ENCODE assay signal across 8 mouse cellular contexts in the genomic region with DNA sequence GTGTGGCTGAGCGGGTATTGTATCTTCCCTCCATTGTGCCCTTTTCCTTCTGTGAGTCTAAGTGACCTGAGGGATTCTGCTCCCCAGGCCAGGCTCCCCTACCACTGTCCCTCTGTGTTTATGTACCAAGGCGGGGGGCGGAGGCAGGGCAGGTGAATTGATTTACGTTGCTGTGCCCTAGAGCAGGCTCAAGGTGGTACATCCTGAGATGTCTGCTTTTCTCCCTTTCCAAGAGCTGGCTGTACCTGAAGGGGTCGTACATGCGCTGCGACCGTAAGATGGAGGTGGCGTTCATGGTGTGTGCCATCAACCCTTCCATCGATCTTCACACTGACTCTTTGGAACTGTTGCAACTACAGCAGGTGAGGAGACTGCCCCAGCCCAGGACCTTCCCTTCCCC. TPM values are rescaled to one million over a fixed set of nuclear protein-coding genes. Genes with fewer than 3 reads are reported as not detected.
DNase-seq lines count a peak whose midpoint lies in the region; ATAC-seq and TF ChIP-seq lines count a peak whose summit lies in the region.

No protein-coding gene starts in this region.

- H3K9ac ChIP-seq in heart, embryonic 11.5 days (ENCODE audit: low read depth, low read length): no peak overlapping the region
- peak overlapping the region; percentile 76; the same call in 1 of the 2 replicates for H3K9ac ChIP-seq in CH12.LX (ENCODE audit: insufficient read depth, low read depth)
- peak overlapping the region; percentile 89; the same call in 1 of the 2 replicates for H3K9ac ChIP-seq in forebrain, embryonic 15.5 days (replicated peaks)
- H3K9ac ChIP-seq in liver, embryonic 13.5 days: 0 out of 2 replicates have a peak overlapping the region, but pooled peaks have one; percentile 92

- dilution Hi-C loops in CH12.LX (cut with MboI; ENCODE audit: extremely low pct_ligation_motif_present, extremely low pct_unique_long_range_greater_than_20kb, low sequenced_read_pairs): no loop called here

- H3K27ac ChIP-seq in heart, embryonic 11.5 days (ENCODE audit: low read depth, low read length): no peak overlapping the region
- H3K27ac ChIP-seq in CH12.LX (ENCODE audit: insufficient read depth, low read depth): no peak overlapping the region
- H3K27ac ChIP-seq in forebrain, embryonic 15.5 days (replicated peaks): no peak overlapping the region
- H3K27ac ChIP-seq in liver, embryonic 13.5 days: 0 out of 2 replicates have a peak overlapping the region, but pooled peaks have one; percentile 0

- H3K36me3 ChIP-seq in heart, embryonic 11.5 days (ENCODE audit: control insufficient read depth, insufficient read depth, low read length): peaks cover 29% of the 10 kb centered on the region
- H3K36me3 ChIP-seq in CH12.LX (replicated peaks in 1 of 2; ENCODE audit: control insufficient read depth in 1 of 2, insufficient read depth in 1 of 2, low read length in 1 of 2): peaks cover 27 to 34% of the 10 kb centered on the region in 2 experiments
- H3K36me3 ChIP-seq in forebrain, embryonic 15.5 days: peaks cover 36% of the 10 kb centered on the region
- H3K36me3 ChIP-seq in liver, embryonic 13.5 days: peaks cover 35% of the 10 kb centered on the region

- TF ChIP-seq RAD21 in CH12.LX (IDR thresholded peaks at IDR 0.05; ENCODE audit: low read depth, low read length): no peak

- in situ Hi-C loops in CH12.LX (cut with MboI; ENCODE audit: low pct_ligation_motif_present, low pct_unique_long_range_greater_than_20kb, low sequenced_read_pairs): no loop called here

- peak overlapping the region; percentile 91 for H3K4me2 ChIP-seq in heart, embryonic 11.5 days
- peak overlapping the region; percentile 85 for H3K4me2 ChIP-seq in CH12.LX (ENCODE audit: insufficient read depth, low read depth, poor library complexity, severe bottlenecking)
- peak overlapping the region; percentile 85 for H3K4me2 ChIP-seq in forebrain, embryonic 15.5 days (replicated peaks)
- peak overlapping the region; percentile 98 for H3K4me2 ChIP-seq in liver, embryonic 13.5 days

- H3K4me3 ChIP-seq in heart, embryonic 11.5 days (ENCODE audit: low read depth, low read length): peak overlapping the region; percentile 89; the same call in 1 of the 2 replicates
- peak overlapping the region in 2 of 3 experiments; percentile 79 to 87 for H3K4me3 ChIP-seq in CH12.LX (replicated peaks in 1 of 3; ENCODE audit: low read depth in 2 of 3, low read length in 2 of 3, poor library complexity in 1 of 3)
- H3K4me3 ChIP-seq in forebrain, embryonic 15.5 days: peak overlapping the region; percentile 89
- H3K4me3 ChIP-seq in liver, embryonic 13.5 days (replicated peaks): 0 out of 2 replicates have a peak overlapping the region, but pooled peaks have one; percentile 83

- no peaks in the 10 kb centered on the region for H3K9me3 ChIP-seq in heart, embryonic 11.5 days (replicated peaks; ENCODE audit: control insufficient read depth, low read length)
- H3K9me3 ChIP-seq in CH12.LX (replicated peaks; ENCODE audit: low read length): no peaks in the 10 kb centered on the region
- no peaks in the 10 kb centered on the region for H3K9me3 ChIP-seq in forebrain, embryonic 15.5 days
- no peaks in the 10 kb centered on the region for H3K9me3 ChIP-seq in liver, embryonic 13.5 days (replicated peaks)

- peaks cover 25% of the 10 kb centered on the region for H3K79me2 ChIP-seq in CH12.LX (replicated peaks; ENCODE audit: control insufficient read depth, extremely low read depth, insufficient read depth, poor library complexity, severe bottlenecking)

- H3K27me3 ChIP-seq in heart, embryonic 11.5 days (ENCODE audit: control insufficient read depth, insufficient read depth, low read length): no peaks in the 10 kb centered on the region
- no peaks in the 10 kb centered on the region for H3K27me3 ChIP-seq in CH12.LX (replicated peaks)
- no peaks in the 10 kb centered on the region for H3K27me3 ChIP-seq in forebrain, embryonic 15.5 days
- no peaks in the 10 kb centered on the region for H3K27me3 ChIP-seq in liver, embryonic 13.5 days

- TF ChIP-seq EP300 in CH12.LX (IDR thresholded peaks at IDR 0.05; ENCODE audit: low read length): no peak

- TF ChIP-seq POLR2A in CH12.LX (IDR thresholded peaks at IDR 0.05; ENCODE audit: low read depth, low read length): no peak

- 93% methylated on average over 10 of the region's 10 CpGs for WGBS in heart, embryonic 11.5 days (ENCODE audit: insufficient replicate concordance)
- 94% methylated on average over 10 of the region's 10 CpGs for WGBS in forebrain, embryonic 15.5 days
- WGBS in liver, embryonic 13.5 days (ENCODE audit: insufficient replicate concordance): 87% methylated on average over 10 of the region's 10 CpGs

- H3K4me1 ChIP-seq in heart, embryonic 11.5 days (ENCODE audit: control insufficient read depth, insufficient read depth, low read length): peaks cover 26% of the 10 kb centered on the region
- H3K4me1 ChIP-seq in CH12.LX (ENCODE audit: control insufficient read depth in 1 of 2, insufficient read depth in 2 of 2): peaks cover 31 to 55% of the 10 kb centered on the region in 2 experiments
- peaks cover 42% of the 10 kb centered on the region for H3K4me1 ChIP-seq in forebrain, embryonic 15.5 days
- peaks cover 69% of the 10 kb centered on the region for H3K4me1 ChIP-seq in liver, embryonic 13.5 days (replicated peaks)

- no peak for DNase-seq in heart, postnatal 4 days
- no peak for DNase-seq in CH12.LX (ENCODE audit: extremely low read depth)
- no peak for DNase-seq in liver, embryonic 13.5 days
- no peak for DNase-seq in ovary, postnatal 14 days (ENCODE audit: low spot score)
- no peak for DNase-seq in layer of hippocampus, adult 18-20 months (ENCODE audit: low spot score in 2 of 2)

- ATAC-seq in heart, embryonic 11.5 days (replicated peaks; ENCODE audit: insufficient number of reproducible peaks, low FRiP score, low TSS enrichment): no peak
- no peak for ATAC-seq in forebrain, embryonic 15.5 days (replicated peaks)
- no peak for ATAC-seq in liver, embryonic 13.5 days (ENCODE audit: low read depth)
- ATAC-seq in inflammation-experienced regulatory T-cells, adult 6 months: no peak

- TF ChIP-seq CTCF in CH12.LX (conservative IDR thresholded peaks at IDR 0.05 in 1 of 2, IDR thresholded peaks at IDR 0.05 in 1 of 2; ENCODE audit: low read depth in 2 of 2, low read length in 2 of 2): no peak

RNA-seq across cellular contexts. Expression of a gene that starts 2.1 kb away (rescaled TPM):
- 31.8 and 35.1 TPM in 2 replicates for polyA plus RNA-seq in heart, embryonic 11.5 days (2014; fragmentation: Nextera tagmentation; extraction: Ambion mirVana)
- 10 to 100 TPM; 16.6 to 18.5 TPM for total RNA-seq in heart, postnatal 4 days (2021)
- total RNA-seq in CH12.LX (2012; rRNA removed) (42.9 and 43.0 TPM in 2 replicates), CH12.LX (2014; rRNA removed) (23.5 and 24.9 TPM in 2 replicates)
- polyA plus RNA-seq in CH12.LX (2012; ENCODE audit: insufficient read length, low read depth): 50.7 and 67.8 TPM in 2 replicates
- polyA plus RNA-seq in forebrain, embryonic 15.5 days (2015; fragmentation: Nextera tagmentation; extraction: Ambion mirVana): 94.6 and 97.7 TPM in 2 replicates
- polyA plus RNA-seq in liver, embryonic 13.5 days (2015; fragmentation: Nextera tagmentation; extraction: Ambion mirVana): 26.3 and 29.9 TPM in 2 replicates
- polyA plus RNA-seq in inflammation-experienced regulatory T-cells, adult 6 months (2017; shearing (Covaris generic)): 10 to 100 TPM; 15.8 to 18.7 (median 16.3) TPM
- 10 to 100 TPM; 63.0 to 71.3 TPM for total RNA-seq in layer of hippocampus, adult 18-20 months (2021)

RNA-seq across cellular contexts. Expression of a gene that starts 4.0 kb away (rescaled TPM):
- polyA plus RNA-seq in heart, embryonic 11.5 days (2014; fragmentation: Nextera tagmentation; extraction: Ambion mirVana): 9.6 and 10.1 TPM in 2 replicates
- 10 to 100 TPM; 37.5 to 42.8 TPM for total RNA-seq in heart, postnatal 4 days (2021)
- 77.6 and 95.2 TPM in 2 replicates for total RNA-seq in CH12.LX (2012; rRNA removed)
- 55.5 and 56.7 TPM in 2 replicates for total RNA-seq in CH12.LX (2014; rRNA removed)
- polyA plus RNA-seq in CH12.LX (2012; ENCODE audit: insufficient read length, low read depth): 119 and 127 TPM in 2 replicates
- polyA plus RNA-seq in forebrain, embryonic 15.5 days (2015; fragmentation: Nextera tagmentation; extraction: Ambion mirVana): 12.7 and 14.1 TPM in 2 replicates
- polyA plus RNA-seq in liver, embryonic 13.5 days (2015; fragmentation: Nextera tagmentation; extraction: Ambion mirVana): 4.5 and 5.8 TPM in 2 replicates
- polyA plus RNA-seq in inflammation-experienced regulatory T-cells, adult 6 months (2017; shearing (Covaris generic)): 100 to 1,000 TPM in 1 of 3 experiments, 10 to 100 TPM in 2; 68.4 to 105 (median 88.5) TPM
- 10 to 100 TPM; 82.2 to 89.6 TPM for total RNA-seq in layer of hippocampus, adult 18-20 months (2021)

RNA-seq across cellular contexts. Expression of a gene that starts 26.6 kb away (rescaled TPM):
- 106 and 124 TPM in 2 replicates for polyA plus RNA-seq in heart, embryonic 11.5 days (2014; fragmentation: Nextera tagmentation; extraction: Ambion mirVana)
- total RNA-seq in heart, postnatal 4 days (2021): 100 to 1,000 TPM; 181 to 188 TPM
- total RNA-seq in CH12.LX (2012; rRNA removed) (70.4 and 83.2 TPM in 2 replicates), CH12.LX (2014; rRNA removed) (54.5 and 64.7 TPM in 2 replicates)
- polyA plus RNA-seq in CH12.LX (2012; ENCODE audit: insufficient read length, low read depth): 229 and 251 TPM in 2 replicates
- polyA plus RNA-seq in forebrain, embryonic 15.5 days (2015; fragmentation: Nextera tagmentation; extraction: Ambion mirVana): 119 and 134 TPM in 2 replicates
- 68.4 and 92.3 TPM in 2 replicates for polyA plus RNA-seq in liver, embryonic 13.5 days (2015; fragmentation: Nextera tagmentation; extraction: Ambion mirVana)
- 10 to 100 TPM; 53.3 to 63.5 (median 59.1) TPM for polyA plus RNA-seq in inflammation-experienced regulatory T-cells, adult 6 months (2017; shearing (Covaris generic))
- 100 to 1,000 TPM; 196 to 207 TPM for total RNA-seq in layer of hippocampus, adult 18-20 months (2021)

RNA-seq across cellular contexts. Expression of a gene that starts 30.7 kb away (rescaled TPM):
- 0.44 and 0.74 TPM in 2 replicates for polyA plus RNA-seq in heart, embryonic 11.5 days (2014; fragmentation: Nextera tagmentation; extraction: Ambion mirVana)
- total RNA-seq in heart, postnatal 4 days (2021): 1 to 10 TPM; 8.2 to 10.0 TPM
- total RNA-seq in CH12.LX (2012; rRNA removed) (4.1 and 4.2 TPM in 2 replicates), CH12.LX (2014; rRNA removed) (0.65 and 0.79 TPM in 2 replicates)
- 2.3 and 2.6 TPM in 2 replicates for polyA plus RNA-seq in CH12.LX (2012; ENCODE audit: insufficient read length, low read depth)
- polyA plus RNA-seq in forebrain, embryonic 15.5 days (2015; fragmentation: Nextera tagmentation; extraction: Ambion mirVana): 0.31 and 0.67 TPM in 2 replicates
- 0.14 and 0.16 TPM in 2 replicates for polyA plus RNA-seq in liver, embryonic 13.5 days (2015; fragmentation: Nextera tagmentation; extraction: Ambion mirVana)
- under 1 TPM; 0.15 to 0.36 (median 0.26) TPM for polyA plus RNA-seq in inflammation-experienced regulatory T-cells, adult 6 months (2017; shearing (Covaris generic))
- total RNA-seq in layer of hippocampus, adult 18-20 months (2021): 1 to 10 TPM; 4.8 to 5.6 TPM

RNA-seq across cellular contexts. Expression of a gene that starts 47.3 kb away (rescaled TPM):
- 149 and 178 TPM in 2 replicates for polyA plus RNA-seq in heart, embryonic 11.5 days (2014; fragmentation: Nextera tagmentation; extraction: Ambion mirVana)
- total RNA-seq in heart, postnatal 4 days (2021): 100 to 1,000 TPM; 455 to 466 TPM
- 0.47 and 0.63 TPM in 2 replicates for total RNA-seq in CH12.LX (2012; rRNA removed)
- total RNA-seq in CH12.LX (2014; rRNA removed): 0.32 and 0.92 TPM in 2 replicates
- polyA plus RNA-seq in CH12.LX (2012; ENCODE audit: insufficient read length, low read depth): 1.2 and 2.0 TPM in 2 replicates
- 3.4 and 3.5 TPM in 2 replicates for polyA plus RNA-seq in forebrain, embryonic 15.5 days (2015; fragmentation: Nextera tagmentation; extraction: Ambion mirVana)
- 2.7 and 2.9 TPM in 2 replicates for polyA plus RNA-seq in liver, embryonic 13.5 days (2015; fragmentation: Nextera tagmentation; extraction: Ambion mirVana)
- 1 to 10 TPM; 3.4 to 6.5 (median 5.7) TPM for polyA plus RNA-seq in inflammation-experienced regulatory T-cells, adult 6 months (2017; shearing (Covaris generic))
- total RNA-seq in layer of hippocampus, adult 18-20 months (2021): 10 to 100 TPM; 26.4 to 27.2 TPM
